Mouse (Mus musculus) intestine, embryonic 15.5 days (tissue): ENCODE data around the gene Qprt. TPM values are rescaled to one million over a fixed set of nuclear protein-coding genes. Genes with fewer than 3 reads are reported as not detected.
A peak's percentile ranks its signal among the peaks of the same experiment; 100 is the strongest.

ENCODE experiments used
- ATAC-seq: fragments of 200-750 bp; cut with Nextera tagmentation; 2 replicates; pipeline ENCODE4 v1.8.0; 2017; ENCODE audit warnings: moderate TSS enrichment, moderate library complexity
- H3K27ac ChIP-seq: fragments of 300-500 bp; sonication (generic); 2 replicates; pipeline ENCODE4 v1.5.1; 2015; ENCODE audit warnings: mild to moderate bottlenecking, inconsistent platforms
- H3K27me3 ChIP-seq: fragments of 300-500 bp; sonication (generic); replicated peaks from 2 replicates; pipeline ENCODE4 v1.6.1; 2015; ENCODE audit warnings: inconsistent platforms
- H3K36me3 ChIP-seq: fragments of 300-500 bp; sonication (generic); 2 replicates; pipeline ENCODE4 v1.6.1; 2015; ENCODE audit warnings: inconsistent platforms
- H3K4me1 ChIP-seq: fragments of 300-500 bp; sonication (generic); replicated peaks from 2 replicates; pipeline ENCODE4 v1.6.1; 2015; ENCODE audit warnings: inconsistent platforms
- H3K4me2 ChIP-seq: fragments of 300-500 bp; sonication (generic); replicated peaks from 2 replicates; pipeline ENCODE4 v1.6.1; 2015; ENCODE audit warnings: mild to moderate bottlenecking, inconsistent platforms
- H3K4me3 ChIP-seq: fragments of 300-500 bp; sonication (generic); replicated peaks from 2 replicates; pipeline ENCODE4 v1.5.1; 2015; ENCODE audit warnings: inconsistent platforms
- H3K9ac ChIP-seq: fragments of 300-500 bp; sonication (generic); 2 replicates; pipeline ENCODE4 v1.6.1; 2015; ENCODE audit warnings: inconsistent platforms
- H3K9me3 ChIP-seq: fragments of 300-500 bp; sonication (generic); 2 replicates; pipeline ENCODE4 v1.6.1; 2016; ENCODE audit warnings: inconsistent platforms
- WGBS: fragments of 180-500 bp; shearing (Covaris S2); methylation state at CpG from one replicate; pipeline ENCODE4 v1.1.7; 2015; 5-methylcytosine and 5-hydroxymethylcytosine counted together
- polyA plus RNA-seq: library from polyadenylated mRNA; unstranded; fragments of >200 nt; fragmentation: Nextera tagmentation; extraction: Ambion mirVana; gene quantifications from 2 replicates; pipeline ENCODE4 v1.2.1, GENCODE M21; 2015

The Qprt gene
- polyA plus RNA-seq, 1 experiment from 2014 or later = 5.3 TPM

DNA sequence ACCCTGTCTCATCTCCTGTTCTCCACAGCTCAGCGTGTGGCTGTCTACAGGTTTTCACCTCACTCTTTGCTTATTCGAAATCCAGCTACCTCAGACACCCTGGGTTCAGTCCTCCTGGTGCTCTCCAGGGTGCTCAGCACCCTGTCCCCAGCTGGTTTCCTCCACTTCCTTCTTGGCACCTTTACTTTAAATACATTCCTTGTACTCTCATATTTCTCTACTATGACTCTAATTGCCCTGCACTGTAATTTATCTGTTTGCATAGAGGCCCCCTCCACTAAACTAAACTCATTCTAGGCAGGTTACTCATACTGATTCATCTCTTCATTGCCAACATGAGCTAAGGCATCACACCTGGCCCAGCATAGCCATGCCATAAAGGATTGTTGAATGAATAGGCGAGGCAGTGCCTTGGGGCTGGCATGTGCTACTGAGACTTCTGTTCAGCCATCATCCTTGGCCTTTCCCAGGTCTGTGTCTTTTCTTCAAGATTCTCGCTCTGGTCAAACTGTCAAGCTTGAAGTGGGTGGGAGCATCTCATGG lies 51.1 kb downstream of the Qprt start:
- peak; percentile 90 for ATAC-seq
- 66% methylated on average over 4 of the region's 4 CpGs for WGBS

DNA sequence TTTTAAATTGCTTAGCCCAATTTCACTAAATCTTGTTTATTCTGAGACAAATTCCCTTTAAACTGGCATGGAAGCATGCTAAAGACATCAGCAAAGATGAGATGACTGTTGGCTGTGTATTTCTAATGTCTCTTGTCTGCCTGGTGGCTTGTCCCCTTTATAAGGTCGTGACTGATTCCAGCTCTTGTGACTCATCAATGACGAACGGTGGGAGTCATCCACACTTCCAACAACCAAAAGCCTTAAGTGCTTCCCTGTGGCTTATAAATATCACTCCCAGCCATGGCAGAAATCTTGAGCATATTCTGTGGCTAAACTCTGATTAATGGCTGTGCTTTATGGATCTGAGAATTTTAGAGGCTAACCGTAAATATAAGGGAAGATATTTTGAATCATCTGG lies 55.7 kb downstream of the Qprt start:
- Histone ChIP-seq H3K27ac (no peak overlapping the region), H3K27me3 (0 out of 2 replicates have a peak, but pooled peaks cover 3% of the 10 kb centered on the region), H3K4me3 (no peak overlapping the region), H3K4me1 (0 out of 2 replicates have a peak, but pooled peaks cover under 1% of the 10 kb centered on the region), H3K4me2 (no peak overlapping the region), H3K36me3 (no peaks in the 10 kb centered on the region), H3K9me3 (no peaks in the 10 kb centered on the region), H3K9ac (no peak overlapping the region)
- 66% methylated on average over 4 of the region's 4 CpGs for WGBS
- no peak for ATAC-seq

More for the DNA sequence above, 51.1 kb downstream of the Qprt start:
- Histone ChIP-seq H3K27me3 (no peaks in the 10 kb centered on the region), H3K9me3 (no peaks in the 10 kb centered on the region), H3K4me2 (no peak overlapping the region), H3K4me3 (no peak overlapping the region), H3K27ac (no peak overlapping the region), H3K4me1 (0 out of 2 replicates have a peak, but pooled peaks cover 4% of the 10 kb centered on the region), H3K36me3 (no peaks in the 10 kb centered on the region), H3K9ac (no peak overlapping the region)

DNA sequence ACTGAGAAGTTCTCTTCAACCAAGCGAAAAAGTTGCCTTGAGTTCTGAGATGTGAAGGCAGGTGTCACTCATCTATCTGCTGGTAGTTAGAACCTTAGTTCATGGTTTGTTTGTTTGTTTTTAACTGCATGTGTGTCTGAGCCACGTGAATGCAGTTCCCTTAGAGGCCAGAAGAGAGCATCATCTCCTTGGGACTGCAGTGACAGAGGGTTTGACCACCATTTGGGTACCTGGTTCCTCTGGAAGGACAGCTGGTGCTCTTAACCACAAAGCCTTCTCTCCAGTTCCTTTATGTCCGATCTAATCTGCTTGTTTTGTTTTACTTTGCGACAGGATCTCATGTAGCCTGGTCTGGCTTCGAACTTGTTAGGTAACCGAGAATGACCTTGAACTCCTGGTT lies 56.5 kb downstream of the Qprt start:
- WGBS = 87% methylated on average over 6 of the region's 6 CpGs
- no peak overlapping the region for H3K9ac ChIP-seq

More for the DNA sequence above, 56.5 kb downstream of the Qprt start:
- 0 out of 2 replicates have a peak, but pooled peaks cover 3% of the 10 kb centered on the region for H3K27me3 ChIP-seq
- no peak for ATAC-seq
- no peaks in the 10 kb centered on the region for H3K4me1 ChIP-seq
- no peak overlapping the region for H3K4me3 ChIP-seq
- H3K4me2 ChIP-seq = no peak overlapping the region
- no peak overlapping the region for H3K27ac ChIP-seq
- no peaks in the 10 kb centered on the region for H3K9me3 ChIP-seq
- H3K36me3 ChIP-seq = no peaks in the 10 kb centered on the region

Other genes starting within 250 kb of the Qprt start
- gene Taok2, start 237.5 kb downstream of the Qprt start, polyA plus RNA-seq = 30.8 and 31.9 TPM in 2 replicates
- 27.8 and 33.3 TPM in 2 replicates for gene Tmem219, start 199.3 kb downstream of the Qprt start, polyA plus RNA-seq
- 13.6 and 13.9 TPM in 2 replicates for gene Kctd13, start 193.3 kb downstream of the Qprt start, polyA plus RNA-seq
- gene Asphd1, start 172.6 kb downstream of the Qprt start, polyA plus RNA-seq = 0.32 and 0.46 TPM in 2 replicates
- gene Sez6l2, start 171.7 kb downstream of the Qprt start, polyA plus RNA-seq = 2.4 and 2.9 TPM in 2 replicates
- 123 and 136 TPM in 2 replicates for gene Cdipt, start 146.3 kb downstream of the Qprt start, polyA plus RNA-seq
- 0.98 and 2.3 TPM in 2 replicates for gene Cdiptos, start 146.1 kb downstream of the Qprt start, polyA plus RNA-seq
- 58.3 and 59.2 TPM in 2 replicates for gene Mvp, start 107.6 kb downstream of the Qprt start, polyA plus RNA-seq
- gene Pagr1b, start 105.7 kb downstream of the Qprt start, polyA plus RNA-seq = 0.43 and 1.5 TPM in 2 replicates
- gene Pagr1a, start 104.9 kb downstream of the Qprt start, polyA plus RNA-seq = 48.4 and 52.6 TPM in 2 replicates
- gene Gm42742, start 101.1 kb downstream of the Qprt start, polyA plus RNA-seq = 41.5 and 51.1 TPM in 2 replicates
- gene Prrt2, start 101.0 kb downstream of the Qprt start, polyA plus RNA-seq = 4.3 and 5.0 TPM in 2 replicates
- gene Maz, start 95.2 kb downstream of the Qprt start, polyA plus RNA-seq = 66.6 and 68.8 TPM in 2 replicates
- gene Kif22, start 79.8 kb downstream of the Qprt start, polyA plus RNA-seq = 101 and 107 TPM in 2 replicates
- 7.6 and 28.5 TPM in 2 replicates for gene Zg16, start 34.9 kb downstream of the Qprt start, polyA plus RNA-seq
- 4.4 TPM in 2 replicates for gene AI467606, start 30.9 kb downstream of the Qprt start, polyA plus RNA-seq
- 0.18 and 0.36 TPM in 2 replicates for gene Spn, start 15.6 kb upstream of the Qprt start, polyA plus RNA-seq
- gene Cd2bp2, start 73.8 kb upstream of the Qprt start, polyA plus RNA-seq = 43.4 and 46.7 TPM in 2 replicates
- gene Tbc1d10b, start 86.2 kb upstream of the Qprt start, polyA plus RNA-seq = 23.2 and 23.6 TPM in 2 replicates
- 15.4 and 21.1 TPM in 2 replicates for gene Mylpf, start 86.7 kb upstream of the Qprt start, polyA plus RNA-seq
- gene Zfp553, start 110.8 kb upstream of the Qprt start, polyA plus RNA-seq = 24.7 and 27.5 TPM in 2 replicates
- gene Sept1, start 110.9 kb upstream of the Qprt start, polyA plus RNA-seq = 13.8 and 16.0 TPM in 2 replicates
- gene Zfp771, start 122.0 kb upstream of the Qprt start, polyA plus RNA-seq = 41.0 and 44.5 TPM in 2 replicates
- 216 and 219 TPM in 2 replicates for gene Dctpp1, start 138.5 kb upstream of the Qprt start, polyA plus RNA-seq
- gene Sephs2, start 151.8 kb upstream of the Qprt start, polyA plus RNA-seq = 205 and 233 TPM in 2 replicates
- gene Itgal, start 174.0 kb upstream of the Qprt start, polyA plus RNA-seq = 2.0 and 2.5 TPM in 2 replicates
- 18.9 and 19.9 TPM in 2 replicates for gene Zfp768, start 223.4 kb upstream of the Qprt start, polyA plus RNA-seq